Mouse (Mus musculus): ENCODE results near the gene Sgip1.

The Sgip1 gene

GRCm38 (mm10) chr4:102900166-102900565, 159.1 kb downstream of the Sgip1 start:
- no peak for DNase-seq

- no peak for DNase-seq
These were observed 166.8 kb downstream of the Sgip1 start for GRCm38 (mm10) chr4:102907843-102908427.

GRCm38 (mm10) chr4:102910191-102910590, 169.1 kb downstream of the Sgip1 start:
- no peak for DNase-seq

- peak in 1 of 2 experiments; percentile 11 for DNase-seq
These were observed 172.1 kb downstream of the Sgip1 start for GRCm38 (mm10) chr4:102913176-102913575.

- DNase-seq = no peak
These were observed 172.7 kb downstream of the Sgip1 start for GRCm38 (mm10) chr4:102913700-102914327.

DNA sequence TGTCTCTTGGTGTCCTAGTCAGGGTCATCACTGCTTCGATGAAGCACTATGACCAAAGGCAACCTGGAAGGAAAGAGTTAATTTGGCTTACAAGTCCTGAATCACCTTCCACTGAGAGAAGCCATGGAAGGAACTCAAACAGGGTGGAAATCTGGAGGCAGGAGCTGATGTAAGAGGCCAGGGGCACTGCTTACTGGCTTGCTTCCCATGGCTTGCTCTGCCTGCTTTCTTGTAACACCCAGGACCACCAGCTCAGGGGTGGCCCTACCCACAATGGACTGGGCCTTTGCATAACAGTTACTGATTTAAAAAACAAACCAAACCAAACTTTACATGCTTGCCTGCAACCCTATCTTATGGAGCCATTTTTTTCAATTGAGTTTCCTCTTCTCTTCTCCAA, 177.1 kb downstream of the Sgip1 start:
- no peak for DNase-seq

- no peak for DNase-seq
These were observed 188.4 kb downstream of the Sgip1 start for GRCm38 (mm10) chr4:102929491-102929890.

DNA sequence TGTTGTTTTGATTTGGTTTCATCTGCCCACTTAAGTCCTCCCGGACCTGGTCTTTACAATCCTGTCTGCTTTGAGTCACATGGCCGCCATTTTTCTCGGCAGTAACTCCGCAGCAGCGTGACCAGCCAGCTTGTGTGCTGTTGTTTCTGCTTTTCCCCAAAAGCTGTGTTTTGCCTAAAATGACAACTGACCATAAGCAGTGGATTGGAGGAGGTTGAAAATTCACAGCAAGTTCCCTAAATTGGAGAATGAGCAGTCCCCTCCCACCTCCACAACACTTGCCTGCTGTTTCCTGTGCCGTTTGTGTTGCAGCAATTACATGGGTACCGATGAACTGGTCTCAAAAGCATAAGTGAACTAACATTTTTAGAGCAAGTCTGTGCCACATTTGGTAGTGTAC, 189.6 kb downstream of the Sgip1 start:
- no peak for DNase-seq

DNA sequence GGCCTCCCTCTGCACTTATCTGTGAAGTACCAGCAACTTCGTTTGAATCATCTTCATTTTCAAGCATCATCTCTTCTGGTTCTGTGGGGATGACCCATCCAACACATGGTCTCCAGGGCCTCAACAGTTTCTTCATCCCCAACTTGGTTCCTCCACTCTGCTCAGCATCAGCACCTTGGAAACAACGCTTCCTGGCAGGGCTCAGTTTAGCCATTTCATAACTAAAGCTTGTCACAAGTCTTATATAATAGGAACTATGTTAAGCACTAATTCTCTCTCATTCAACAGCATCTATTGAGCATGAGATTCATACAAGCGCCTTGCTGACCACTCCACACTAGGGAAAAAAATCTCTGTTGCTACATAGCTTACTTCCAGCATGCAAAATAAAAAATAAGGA, 199.2 kb downstream of the Sgip1 start:
- DNase-seq = no peak

DNA sequence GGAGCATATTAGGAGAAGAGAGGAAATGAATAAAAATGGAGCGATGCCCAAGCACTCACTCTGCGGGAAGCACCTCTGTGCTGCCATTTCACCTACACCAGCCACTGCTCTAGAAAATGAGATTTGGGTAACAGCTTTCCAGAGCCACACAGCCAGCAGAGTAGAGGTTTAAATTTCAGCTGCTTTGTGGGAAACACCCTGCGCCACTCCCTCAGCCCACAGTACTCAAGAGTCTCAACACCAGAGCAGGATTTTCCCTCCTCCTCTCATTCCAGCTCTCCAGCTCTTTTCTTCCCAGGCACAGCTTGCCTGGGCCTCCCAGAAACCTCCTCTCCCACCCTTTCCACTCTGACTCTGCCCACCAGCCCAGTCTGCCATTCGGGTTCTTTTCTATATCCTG, 199.6 kb downstream of the Sgip1 start:
- no peak for DNase-seq

DNA sequence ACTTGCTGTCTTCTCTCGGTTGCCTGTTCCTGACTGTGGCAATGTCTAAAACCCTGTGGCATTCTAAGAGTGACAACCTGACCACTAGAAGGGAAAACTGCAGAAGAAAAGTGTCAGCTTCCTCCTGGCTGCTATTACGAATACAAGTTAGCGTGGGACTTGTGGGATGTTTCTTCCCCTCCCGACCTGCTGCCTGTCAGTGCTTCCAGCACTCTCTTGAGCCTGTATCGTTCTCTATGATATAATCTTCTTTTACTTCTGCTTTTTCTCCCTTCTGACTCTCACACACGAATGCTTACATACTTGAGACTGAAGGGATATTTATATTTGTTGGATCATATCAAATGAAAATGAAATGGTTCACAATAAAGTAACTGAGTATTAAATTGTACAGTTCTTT, 203.2 kb downstream of the Sgip1 start:
- DNase-seq = no peak

GRCm38 (mm10) chr4:102952476-102952875, 211.4 kb downstream of the Sgip1 start:
- no peak for DNase-seq

- DNase-seq = no peak
These were observed 214.3 kb downstream of the Sgip1 start for GRCm38 (mm10) chr4:102955294-102955956.

DNA sequence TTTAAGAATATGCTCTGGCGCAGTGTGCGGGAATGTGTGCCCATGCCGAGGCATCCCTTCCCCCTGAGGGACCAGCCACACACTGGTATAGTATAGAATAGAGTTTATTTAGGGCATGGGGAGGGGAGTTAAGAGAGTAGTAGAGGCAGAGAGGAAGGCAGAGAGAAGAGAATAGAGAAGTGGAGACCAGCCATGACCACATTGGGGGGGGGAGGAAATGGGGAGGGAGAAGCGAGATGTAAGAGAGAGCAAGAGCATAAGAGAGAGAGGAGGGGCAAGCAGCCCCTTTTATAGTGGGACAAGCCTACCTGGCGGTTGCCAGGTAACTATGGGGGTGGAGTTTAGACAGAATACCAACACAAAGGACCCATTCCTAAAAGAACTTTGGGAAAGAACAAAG, 218.3 kb downstream of the Sgip1 start:
- DNase-seq = no peak

DNA sequence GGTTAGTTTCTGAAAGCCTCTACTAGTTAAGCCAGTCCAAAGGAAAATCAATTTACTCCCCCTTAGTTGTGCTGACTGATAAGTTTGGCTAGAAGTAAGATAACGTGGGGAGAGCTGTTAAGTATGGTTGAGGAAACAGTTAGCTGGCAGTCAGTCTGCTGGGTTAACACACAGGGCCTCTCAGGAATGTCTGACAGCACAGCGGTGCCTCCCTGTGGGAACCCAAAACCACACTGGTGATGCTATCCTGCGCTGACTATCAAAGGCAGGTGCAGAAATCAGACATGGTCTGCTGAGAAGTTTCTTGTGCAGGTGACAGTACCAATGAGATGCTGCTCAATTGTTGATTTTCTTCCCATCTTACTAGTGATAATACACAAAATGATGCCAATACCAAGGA, 223.1 kb downstream of the Sgip1 start:
- DNase-seq = no peak

DNA sequence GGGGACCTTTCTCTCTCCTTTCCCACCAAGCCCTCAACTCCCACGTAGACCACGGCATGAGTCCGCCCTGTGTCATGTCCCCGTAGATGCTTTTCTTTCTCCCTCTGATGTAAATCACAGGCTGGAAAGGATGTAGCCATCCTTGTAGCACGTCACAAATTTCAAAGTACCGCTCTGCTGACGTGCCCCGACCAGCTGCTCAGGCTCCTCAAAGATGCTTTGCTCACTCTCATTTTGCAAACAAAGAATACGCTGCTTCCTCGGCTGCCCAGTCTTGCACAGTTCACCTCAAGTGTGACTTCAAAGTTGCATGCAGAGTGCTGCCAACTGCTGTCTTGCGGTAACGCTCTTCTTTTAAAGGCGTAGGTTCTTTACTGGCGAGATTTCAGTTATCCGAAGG, 226.7 kb downstream of the Sgip1 start:
- no peak for DNase-seq

DNA sequence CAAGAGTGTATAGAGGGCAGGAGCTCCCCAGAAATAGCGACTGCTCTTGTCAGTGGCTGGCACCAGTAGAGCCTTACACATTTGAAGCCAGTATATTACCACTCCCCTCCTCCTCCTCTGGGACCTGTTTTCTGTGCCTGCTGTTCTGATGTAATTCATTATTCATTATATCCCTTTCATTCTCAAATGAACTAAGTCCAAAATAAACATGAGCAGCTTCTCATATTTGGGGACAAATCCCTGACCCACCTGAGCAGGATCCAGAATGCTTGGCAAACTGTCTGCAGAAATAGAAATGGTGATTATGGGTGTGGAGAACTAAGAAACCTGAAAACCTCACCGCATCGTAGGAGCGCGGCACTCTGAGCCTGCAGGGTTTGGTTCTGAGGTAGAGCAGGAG, 228.5 kb downstream of the Sgip1 start:
- no peak for DNase-seq

GRCm38 (mm10) chr4:102971159-102971558, 230.1 kb downstream of the Sgip1 start:
- no peak for DNase-seq

DNA sequence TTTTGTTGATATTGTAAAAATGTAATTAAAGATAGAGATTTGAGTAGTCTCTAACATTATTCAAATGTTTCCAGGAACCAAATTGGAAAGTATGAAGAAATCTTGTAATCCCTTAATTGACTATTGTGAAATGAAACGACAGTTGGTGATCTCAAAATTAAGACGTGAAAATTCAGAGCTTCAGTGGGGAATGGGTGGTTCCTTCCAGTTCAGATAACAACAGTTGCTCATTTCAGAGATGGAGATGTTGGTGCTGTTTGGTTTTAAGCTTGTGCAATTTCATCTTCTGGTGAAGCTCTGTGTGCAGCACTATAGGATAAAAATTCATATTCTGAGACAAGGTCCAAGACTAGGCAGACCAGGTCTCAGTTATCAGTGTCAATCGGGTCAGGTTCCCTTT, 231.0 kb downstream of the Sgip1 start:
- DNase-seq = no peak

DNA sequence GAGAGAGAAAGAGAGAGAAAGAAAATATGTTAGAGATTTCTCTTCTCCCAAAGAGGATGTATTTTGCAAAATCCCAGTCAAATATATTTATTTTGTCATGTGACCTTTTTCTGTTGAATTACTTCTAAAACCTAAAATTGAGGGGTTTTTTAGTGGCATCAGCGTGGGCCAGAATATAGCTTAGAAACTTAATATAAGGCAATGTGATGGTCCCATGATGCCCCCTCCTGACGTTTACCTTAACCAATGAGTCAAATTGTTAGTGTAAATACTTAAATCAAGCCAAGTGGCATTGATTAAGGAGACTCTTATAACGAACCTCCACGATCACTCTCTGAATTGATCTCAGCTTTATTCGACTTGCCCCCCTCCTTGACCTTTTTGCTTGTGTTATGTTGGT, 233.1 kb downstream of the Sgip1 start:
- DNase-seq = no peak

GRCm38 (mm10) chr4:102976290-102977275, 235.5 kb downstream of the Sgip1 start:
- no peak for DNase-seq

DNA sequence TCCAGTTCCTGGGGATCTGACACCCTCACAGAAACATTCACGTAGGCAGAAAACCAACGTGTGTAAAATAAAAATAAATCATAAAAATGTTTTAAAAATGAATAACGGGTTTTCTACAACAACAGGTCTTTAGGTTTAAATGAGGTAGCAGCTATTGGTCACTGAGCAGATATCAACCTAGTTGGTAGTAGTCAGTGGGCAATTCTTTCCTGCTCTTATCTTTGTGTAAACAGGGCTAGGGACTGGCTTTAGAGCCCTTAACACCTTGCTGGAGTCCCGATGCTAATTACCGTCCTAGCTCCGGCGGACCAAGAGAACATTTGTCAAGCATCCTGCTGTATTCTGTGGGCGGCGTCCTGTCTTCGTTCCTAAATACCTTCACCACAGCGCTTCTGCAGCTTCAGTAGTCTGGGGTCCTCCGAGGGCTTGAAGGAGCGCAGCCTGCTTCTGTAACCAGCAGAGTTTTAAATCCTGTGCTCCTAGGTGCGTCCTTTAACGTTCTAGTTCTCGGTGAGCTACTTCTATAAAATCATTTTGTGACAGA, 236.8 kb downstream of the Sgip1 start:
- DNase-seq = no peak

- peak; percentile 6 to 8 for DNase-seq
These were observed 237.3 kb downstream of the Sgip1 start, which contains the start of gene Tctex1d1 for GRCm38 (mm10) chr4:102978440-102978839. Gene Tctex1d1, plus strand, starts transcription at chr4:102978606.
